Mouse (Mus musculus) E14TG2a.4 (cell line): ENCODE measurements at regions not wholly inside any gene's neighbourhood (a gene's known extent, or its start where the extent isn't known, plus 50 kb on each side); places are given as distances from the start of the nearest gene placed in this dataset.

ENCODE experiments used
- CTCF ChIP-seq: conservative IDR thresholded peaks from 2 replicates; pipeline ENCODE4 v1.5.1; 2014; ENCODE audit warnings: low read length
- POU5F1 ChIP-seq: IDR thresholded peaks from 2 replicates; pipeline ENCODE4 v1.6.1; 2014; ENCODE audit warnings: low read length, borderline replicate concordance

GRCm38 (mm10) chr19:59585835-59586234 lies 127.7 kb downstream of the Emx2 start:
- TF ChIP-seq CTCF = no peak
- TF ChIP-seq POU5F1 = no peak
